Mouse (Mus musculus) testis, adult 2 months (tissue): ENCODE results near the gene Gm9789.

Experiments
- CTCF ChIP-seq: fragments of 200-500 bp; IDR thresholded peaks from 2 replicates; pipeline ENCODE4 v1.5.1; 2012; ENCODE audit warnings: low read depth, mild to moderate bottlenecking, inconsistent platforms, low read length, moderate library complexity; ENCODE audit not compliant: control insufficient read depth, insufficient read depth, insufficient replicate concordance
- POLR2A ChIP-seq: fragments of 200-500 bp; IDR thresholded peaks from 2 replicates; pipeline ENCODE4 v1.6.1; 2012; ENCODE audit warnings: low read depth, mild to moderate bottlenecking, inconsistent platforms, low read length, moderate library complexity; ENCODE audit not compliant: control insufficient read depth

GRCm38 (mm10) chr16:89157652-89158051 lies at the start of gene Gm9789:
- TF ChIP-seq CTCF (no peak), POLR2A (no peak)
